Mouse (Mus musculus) duodenum, adult 2 months (tissue): Measurements from ENCODE around the gene Ndufaf8. TPM values are rescaled to one million over a fixed set of nuclear protein-coding genes. Genes with fewer than 3 reads are reported as not detected.

ENCODE experiments used
- polyA plus RNA-seq: library from polyadenylated mRNA; depleted of rRNA; stranded (reverse); fragments of >200 nt; gene quantifications from 2 replicates; pipeline ENCODE4 v1.2.3, GENCODE M21; 2012; ENCODE audit warnings: low replicate concordance; rRNA removed

The Ndufaf8 gene
- polyA plus RNA-seq, result 78.0 and 94.4 TPM in 2 replicates

DNA sequence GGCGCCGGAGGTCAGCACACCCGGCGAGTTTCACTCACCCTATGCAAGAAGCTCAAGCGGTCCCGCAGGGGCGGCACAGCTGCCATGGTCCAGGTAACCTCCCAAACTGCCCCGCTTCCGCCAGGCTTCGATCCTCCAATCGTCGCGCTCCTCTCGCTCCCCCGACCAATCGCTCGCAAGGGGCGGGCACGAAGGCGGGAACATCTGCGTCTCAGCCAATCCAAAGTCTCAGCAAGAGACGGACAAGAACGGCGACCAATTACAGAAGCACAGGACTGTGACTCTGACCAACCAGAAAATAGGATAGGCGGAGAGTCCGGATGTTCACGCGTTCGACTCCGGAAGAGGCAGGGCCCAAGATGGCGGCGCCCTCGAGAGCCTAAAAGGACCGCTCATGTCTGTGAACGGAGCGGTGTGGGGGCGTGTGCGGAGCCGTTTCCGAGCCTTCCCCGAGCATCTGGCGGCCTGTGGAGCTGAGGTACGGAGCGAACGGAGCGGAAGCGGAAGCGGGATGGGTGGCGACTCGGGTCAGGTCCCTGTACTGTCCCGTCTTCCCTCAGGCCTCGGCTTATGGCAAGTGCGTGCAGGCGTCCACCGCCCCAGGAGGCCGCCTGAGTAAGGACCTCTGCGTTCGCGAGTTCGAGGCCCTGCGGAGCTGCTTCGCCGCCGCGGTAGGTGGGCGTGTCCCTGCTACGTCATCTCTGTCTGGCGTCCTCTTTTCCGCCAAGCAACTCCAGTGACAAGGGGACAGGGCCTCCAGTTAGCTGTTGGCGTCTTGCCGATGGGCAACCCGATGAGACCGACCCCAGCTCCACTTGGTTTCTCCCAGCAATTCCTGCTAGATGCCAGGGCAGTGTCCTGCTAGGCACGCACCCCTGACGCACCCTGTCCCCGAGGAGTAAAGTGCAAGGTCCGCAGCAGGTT is at the start of gene Ndufaf8, which contains the start of gene Tepsin:
Gene Ndufaf8 (plus strand): TSS at position 341 of the 924 bp plus-strand sequence.
Gene Tepsin (minus strand): TSS at position 144 of the 924 bp plus-strand sequence.

DNA sequence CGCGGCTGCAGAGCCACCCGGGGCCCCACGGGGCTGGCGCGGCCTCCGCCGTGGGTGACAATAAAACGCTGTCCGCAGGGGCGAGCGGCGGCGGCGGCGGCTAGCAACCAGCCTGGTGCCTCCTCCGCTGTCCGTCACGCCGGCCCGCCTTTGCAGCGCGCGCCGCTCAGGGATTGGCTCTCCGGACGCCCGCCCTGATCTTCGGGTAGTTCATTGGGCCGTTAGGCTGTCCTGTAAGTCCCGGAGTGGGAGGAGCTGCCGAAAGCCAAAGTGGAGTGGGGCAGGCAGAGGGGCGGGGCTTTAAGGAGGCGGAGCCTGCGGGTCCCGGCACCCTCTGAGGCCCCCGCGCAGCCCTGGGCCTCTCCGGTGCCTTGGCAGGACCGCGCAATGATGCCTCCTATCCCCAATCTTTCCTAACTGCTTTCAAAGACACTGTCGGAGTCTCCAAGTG is 12.0 kb upstream of the Ndufaf8 start, which contains the start of gene Cep131:
Gene Cep131 (minus strand): TSS at position 126 of the 451 bp plus-strand sequence.

Other genes with a start within 250 kb of the Ndufaf8 start
- 93.0 and 198 TPM in 2 replicates for gene Chmp6, start 185.5 kb upstream of the Ndufaf8 start, polyA plus RNA-seq
- 9.7 and 21.2 TPM in 2 replicates for gene Baiap2, start 156.2 kb upstream of the Ndufaf8 start, polyA plus RNA-seq
- gene Aatk, start 51.8 kb upstream of the Ndufaf8 start, polyA plus RNA-seq, result 6.0 and 7.4 TPM in 2 replicates
- gene Cep131, start 12.1 kb upstream of the Ndufaf8 start, polyA plus RNA-seq, result 1.7 and 2.4 TPM in 2 replicates
- gene Tepsin, start 197 bp upstream of the Ndufaf8 start, polyA plus RNA-seq, result 75.8 and 104 TPM in 2 replicates
- 59.9 and 76.0 TPM in 2 replicates for gene Slc38a10, start 52.4 kb downstream of the Ndufaf8 start, polyA plus RNA-seq
- gene Bahcc1, start 134.0 kb downstream of the Ndufaf8 start, polyA plus RNA-seq, result 11.2 and 12.3 TPM in 2 replicates
- gene Actg1, start 249.6 kb downstream of the Ndufaf8 start, polyA plus RNA-seq, result 797 and 1,378 TPM in 2 replicates